Mouse (Mus musculus): ENCODE measurements around the gene Cdc34. TPM values are rescaled to one million over a fixed set of nuclear protein-coding genes. Genes with fewer than 3 reads are reported as not detected.

Gene Cdc34
- polyA plus RNA-seq, 1 experiment from 2014 or later = 64.3 TPM

DNA sequence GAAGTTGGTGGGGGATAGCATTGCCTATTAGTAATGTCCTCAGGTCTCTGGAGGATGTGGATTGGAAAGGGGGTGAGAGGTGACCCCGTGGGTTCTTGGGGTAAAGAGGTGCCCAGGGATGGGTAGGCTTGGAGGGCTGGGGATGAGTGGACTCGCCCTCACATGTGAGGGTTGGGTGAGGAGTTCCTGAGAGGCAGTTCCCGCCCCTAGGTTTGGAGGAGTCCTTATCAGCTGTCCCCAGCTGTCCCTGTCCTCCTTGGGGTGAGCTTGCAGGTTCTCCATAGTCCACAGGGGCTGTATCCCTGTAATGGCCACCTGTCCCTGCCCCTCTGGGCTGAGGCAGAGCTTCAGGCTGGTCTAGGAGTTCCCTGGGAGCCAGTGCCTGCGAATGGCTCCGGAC is 24.0 kb downstream of the Cdc34 start:
- 56% methylated on average over 5 of the region's 5 CpGs for WGBS
- Histone ChIP-seq H3K4me1 (ENCODE audit: insufficient read depth, low read depth, low read length) (peaks cover 24% of the 10 kb centered on the region), H3K36me3 (ENCODE audit: insufficient read depth, low read length) (peaks cover 11% of the 10 kb centered on the region), H3K9me3 (ENCODE audit: low read length) (no peaks in the 10 kb centered on the region), H3K4me2 (replicated peaks; ENCODE audit: low read depth, low read length) (peak overlapping the region; percentile 58), H3K4me3 (ENCODE audit: low read depth, low read length) (peak overlapping the region; percentile 65), H3K27me3 (replicated peaks; ENCODE audit: insufficient read depth, low read length) (no peaks in the 10 kb centered on the region), H3K27ac (ENCODE audit: low read length) (peak overlapping the region; percentile 11; the same call in 1 of the 2 replicates), H3K9ac (replicated peaks; ENCODE audit: low read depth) (peak overlapping the region; percentile 80)
- DNase-seq (ENCODE audit: low spot score) = no peak
- no peak for ATAC-seq
- TF ChIP-seq EP300 (IDR thresholded peaks at IDR 0.05) (no peak), CTCF (IDR thresholded peaks at IDR 0.05) (no peak)

GRCm38 (mm10) chr10:79706406-79707094 is 24.6 kb downstream of the Cdc34 start:
- H3K9ac ChIP-seq (replicated peaks; ENCODE audit: low read depth) = peak overlapping the region; percentile 80; the same call in 1 of the 2 replicates
- H3K36me3 ChIP-seq (ENCODE audit: insufficient read depth, low read length) = peaks cover 16% of the 10 kb centered on the region
- DNase-seq (ENCODE audit: low spot score) (no peak), ATAC-seq (no peak)
- TF ChIP-seq CTCF (IDR thresholded peaks at IDR 0.05) (no peak), EP300 (IDR thresholded peaks at IDR 0.05) (no peak)
- no peaks in the 10 kb centered on the region for H3K9me3 ChIP-seq (ENCODE audit: low read length)
- no peaks in the 10 kb centered on the region for H3K27me3 ChIP-seq (replicated peaks; ENCODE audit: insufficient read depth, low read length)
- WGBS = 55% methylated on average over 5 of the region's 5 CpGs
- H3K4me3 ChIP-seq (ENCODE audit: low read depth, low read length) = peak overlapping the region; percentile 65
- peaks cover 23% of the 10 kb centered on the region for H3K4me1 ChIP-seq (ENCODE audit: insufficient read depth, low read depth, low read length)
- peak overlapping the region; percentile 58 for H3K4me2 ChIP-seq (replicated peaks; ENCODE audit: low read depth, low read length)
- peak overlapping the region; percentile 11 for H3K27ac ChIP-seq (ENCODE audit: low read length)

DNA sequence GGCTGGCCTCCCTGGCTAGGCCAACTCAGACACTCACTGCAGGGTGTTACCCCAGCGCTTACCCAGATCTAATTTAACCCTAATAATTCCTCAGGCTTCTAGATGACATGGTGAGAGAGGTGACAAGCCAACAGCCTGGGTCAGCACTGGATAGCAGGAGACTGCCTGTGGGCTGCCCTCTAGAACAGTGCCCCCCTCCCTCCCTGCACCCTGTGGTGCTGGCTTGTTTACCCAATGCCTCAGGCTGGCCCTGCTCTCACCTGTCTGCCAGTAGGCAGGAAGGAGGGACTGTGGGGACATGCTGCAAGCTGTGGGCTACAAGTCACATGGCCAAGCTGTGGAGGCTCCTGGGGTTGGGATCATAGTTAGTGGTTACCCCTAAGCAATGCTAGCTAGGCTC is 25.2 kb downstream of the Cdc34 start:
- Histone ChIP-seq H3K4me2 (replicated peaks; ENCODE audit: low read depth, low read length) (peak overlapping the region; percentile 58; the same call in 1 of the 2 replicates), H3K9me3 (ENCODE audit: low read length) (no peaks in the 10 kb centered on the region), H3K4me3 (ENCODE audit: low read depth, low read length) (no peak overlapping the region), H3K36me3 (ENCODE audit: insufficient read depth, low read length) (peaks cover 18% of the 10 kb centered on the region), H3K27ac (ENCODE audit: low read length) (peak overlapping the region; percentile 11; the same call in 1 of the 2 replicates), H3K4me1 (ENCODE audit: insufficient read depth, low read depth, low read length) (peaks cover 18% of the 10 kb centered on the region), H3K9ac (replicated peaks; ENCODE audit: low read depth) (no peak overlapping the region), H3K27me3 (replicated peaks; ENCODE audit: insufficient read depth, low read length) (no peaks in the 10 kb centered on the region)
- no peak for ATAC-seq
- DNase-seq (ENCODE audit: low spot score) = peak; percentile 49
- TF ChIP-seq CTCF (IDR thresholded peaks at IDR 0.05) (no peak), EP300 (IDR thresholded peaks at IDR 0.05) (no peak)
- 31% methylated on average over 1 of the region's 1 CpGs for WGBS

- Histone ChIP-seq H3K4me2 (replicated peaks; ENCODE audit: low read depth, low read length) (no peak overlapping the region), H3K27me3 (replicated peaks; ENCODE audit: insufficient read depth, low read length) (no peaks in the 10 kb centered on the region), H3K9me3 (ENCODE audit: low read length) (no peaks in the 10 kb centered on the region), H3K27ac (ENCODE audit: low read length) (peak overlapping the region; percentile 11; the same call in 1 of the 2 replicates), H3K4me3 (ENCODE audit: low read depth, low read length) (no peak overlapping the region), H3K9ac (replicated peaks; ENCODE audit: low read depth) (no peak overlapping the region), H3K4me1 (ENCODE audit: insufficient read depth, low read depth, low read length) (peaks cover 18% of the 10 kb centered on the region), H3K36me3 (ENCODE audit: insufficient read depth, low read length) (peaks cover 18% of the 10 kb centered on the region)
- ATAC-seq (no peak), DNase-seq (ENCODE audit: low spot score) (peak; percentile 39)
- WGBS = 43% methylated on average over 4 of the region's 4 CpGs
- TF ChIP-seq CTCF (IDR thresholded peaks at IDR 0.05) (no peak), EP300 (IDR thresholded peaks at IDR 0.05) (no peak)
Observed at GRCm38 (mm10) chr10:79707759-79708158, 25.8 kb downstream of the Cdc34 start.

GRCm38 (mm10) chr10:79708668-79709067 is 26.7 kb downstream of the Cdc34 start:
- Histone ChIP-seq H3K9ac (replicated peaks; ENCODE audit: low read depth) (no peak overlapping the region), H3K4me2 (replicated peaks; ENCODE audit: low read depth, low read length) (peak overlapping the region; percentile 17; the same call in 1 of the 2 replicates), H3K36me3 (ENCODE audit: insufficient read depth, low read length) (peaks cover 18% of the 10 kb centered on the region), H3K27me3 (replicated peaks; ENCODE audit: insufficient read depth, low read length) (no peaks in the 10 kb centered on the region), H3K4me1 (ENCODE audit: insufficient read depth, low read depth, low read length) (peaks cover 18% of the 10 kb centered on the region), H3K9me3 (ENCODE audit: low read length) (no peaks in the 10 kb centered on the region), H3K4me3 (ENCODE audit: low read depth, low read length) (no peak overlapping the region), H3K27ac (ENCODE audit: low read length) (peak overlapping the region; percentile 38; the same call in 1 of the 2 replicates)
- ATAC-seq = no peak
- TF ChIP-seq CTCF (IDR thresholded peaks at IDR 0.05) = no peak
- TF ChIP-seq EP300 (IDR thresholded peaks at IDR 0.05) = no peak
- DNase-seq (ENCODE audit: low spot score) = no peak
- WGBS = 71% methylated on average over 21 of the region's 21 CpGs

DNA sequence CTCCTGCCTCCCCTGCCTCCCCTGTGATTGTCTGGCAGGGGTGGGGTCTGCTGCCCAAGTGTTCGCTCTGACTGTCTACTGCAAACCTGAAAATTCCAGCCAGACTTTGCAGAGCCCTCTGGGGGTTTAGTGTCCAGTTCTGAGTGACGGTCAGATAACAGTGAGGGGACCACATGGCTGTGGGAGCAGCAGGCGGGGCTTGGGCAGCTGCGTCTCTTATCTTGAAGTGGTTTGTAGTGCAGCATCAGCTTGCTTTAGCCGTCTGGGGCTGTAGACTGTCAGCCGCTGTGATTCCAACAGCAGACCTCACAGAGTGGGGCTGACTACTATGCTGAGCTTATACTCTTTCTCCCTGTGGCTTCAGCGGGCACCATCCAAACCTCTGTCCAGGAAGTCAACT is 27.3 kb downstream of the Cdc34 start:
- no peak overlapping the region for H3K27ac ChIP-seq (ENCODE audit: low read length)
- peak overlapping the region; percentile 17; the same call in 1 of the 2 replicates for H3K4me2 ChIP-seq (replicated peaks; ENCODE audit: low read depth, low read length)
- H3K9ac ChIP-seq (replicated peaks; ENCODE audit: low read depth) = no peak overlapping the region
- H3K4me3 ChIP-seq (ENCODE audit: low read depth, low read length) = no peak overlapping the region
- TF ChIP-seq CTCF (IDR thresholded peaks at IDR 0.05) (no peak), EP300 (IDR thresholded peaks at IDR 0.05) (no peak)
- ATAC-seq (no peak), DNase-seq (ENCODE audit: low spot score) (no peak)
- peaks cover 18% of the 10 kb centered on the region for H3K4me1 ChIP-seq (ENCODE audit: insufficient read depth, low read depth, low read length)
- peaks cover 18% of the 10 kb centered on the region for H3K36me3 ChIP-seq (ENCODE audit: insufficient read depth, low read length)
- WGBS = 47% methylated on average over 7 of the region's 7 CpGs
- H3K9me3 ChIP-seq (ENCODE audit: low read length) = no peaks in the 10 kb centered on the region
- H3K27me3 ChIP-seq (replicated peaks; ENCODE audit: insufficient read depth, low read length) = no peaks in the 10 kb centered on the region
